Mouse (Mus musculus): ENCODE measurements around the gene Il2ra.

The Il2ra gene

GRCm38 (mm10) chr2:11653780-11654179 lies 11.2 kb downstream of the Il2ra start:
- no peak for DNase-seq

GRCm38 (mm10) chr2:11654990-11655931 lies 12.7 kb downstream of the Il2ra start:
- peak; percentile 32 for DNase-seq

GRCm38 (mm10) chr2:11657581-11657980 lies 15.0 kb downstream of the Il2ra start:
- DNase-seq, result peak; percentile 54

GRCm38 (mm10) chr2:11659263-11659662 lies 16.7 kb downstream of the Il2ra start:
- peak; percentile 25 for DNase-seq

GRCm38 (mm10) chr2:11662143-11662906 lies 19.7 kb downstream of the Il2ra start:
- no peak for DNase-seq

GRCm38 (mm10) chr2:11662907-11663230 lies 20.3 kb downstream of the Il2ra start:
- DNase-seq, result peak; percentile 55

GRCm38 (mm10) chr2:11663961-11664360 lies 21.4 kb downstream of the Il2ra start:
- peak; percentile 93 for DNase-seq

GRCm38 (mm10) chr2:11664367-11664766 lies 21.8 kb downstream of the Il2ra start:
- peak; percentile 66 for DNase-seq

GRCm38 (mm10) chr2:11664806-11665205 lies 22.2 kb downstream of the Il2ra start:
- no peak for DNase-seq

- DNase-seq, result no peak
Measured at GRCm38 (mm10) chr2:11665326-11665725, 22.7 kb downstream of the Il2ra start.

GRCm38 (mm10) chr2:11672144-11672543 lies 29.5 kb downstream of the Il2ra start:
- DNase-seq, result peak; percentile 80

- no peak for DNase-seq
Measured at GRCm38 (mm10) chr2:11679626-11680025, 37.0 kb downstream of the Il2ra start.

GRCm38 (mm10) chr2:11682712-11683111 lies 40.1 kb downstream of the Il2ra start:
- no peak for DNase-seq

- DNase-seq, result no peak
Measured at GRCm38 (mm10) chr2:11686512-11686911, 43.9 kb downstream of the Il2ra start.

GRCm38 (mm10) chr2:11687436-11687835 lies 44.8 kb downstream of the Il2ra start:
- DNase-seq, result peak; percentile 51

GRCm38 (mm10) chr2:11690201-11690890 lies 47.7 kb downstream of the Il2ra start:
- DNase-seq, result no peak

GRCm38 (mm10) chr2:11693352-11693751 lies 50.7 kb downstream of the Il2ra start:
- no peak for DNase-seq

- no peak for DNase-seq
Measured at GRCm38 (mm10) chr2:11694104-11694503, 51.5 kb downstream of the Il2ra start.

GRCm38 (mm10) chr2:11695867-11696266 lies 53.3 kb downstream of the Il2ra start:
- no peak for DNase-seq

GRCm38 (mm10) chr2:11698994-11699393 lies 56.4 kb downstream of the Il2ra start:
- no peak for DNase-seq

GRCm38 (mm10) chr2:11699905-11700304 lies 57.3 kb downstream of the Il2ra start:
- no peak for DNase-seq

GRCm38 (mm10) chr2:11705201-11706025 lies 62.8 kb downstream of the Il2ra start, which contains the start of gene Il15ra:
Gene Il15ra (plus strand): TSS chr2:11705290.
- DNase-seq, result peak; percentile 67
